Mouse (Mus musculus) testis, adult 2 months (tissue): ENCODE results near the gene Fance.
"Not testable (repeated sequence)": the region's sequence is repeated elsewhere in the genome, so short reads cannot be mapped to it uniquely, and the experiment has no call there.

Experiments
- CTCF ChIP-seq: fragments of 200-500 bp; IDR thresholded peaks from 2 replicates; pipeline ENCODE4 v1.5.1; 2012; ENCODE audit warnings: low read depth, mild to moderate bottlenecking, inconsistent platforms, low read length, moderate library complexity; ENCODE audit not compliant: control insufficient read depth, insufficient read depth, insufficient replicate concordance
- POLR2A ChIP-seq: fragments of 200-500 bp; IDR thresholded peaks from 2 replicates; pipeline ENCODE4 v1.6.1; 2012; ENCODE audit warnings: low read depth, mild to moderate bottlenecking, inconsistent platforms, low read length, moderate library complexity; ENCODE audit not compliant: control insufficient read depth

DNA sequence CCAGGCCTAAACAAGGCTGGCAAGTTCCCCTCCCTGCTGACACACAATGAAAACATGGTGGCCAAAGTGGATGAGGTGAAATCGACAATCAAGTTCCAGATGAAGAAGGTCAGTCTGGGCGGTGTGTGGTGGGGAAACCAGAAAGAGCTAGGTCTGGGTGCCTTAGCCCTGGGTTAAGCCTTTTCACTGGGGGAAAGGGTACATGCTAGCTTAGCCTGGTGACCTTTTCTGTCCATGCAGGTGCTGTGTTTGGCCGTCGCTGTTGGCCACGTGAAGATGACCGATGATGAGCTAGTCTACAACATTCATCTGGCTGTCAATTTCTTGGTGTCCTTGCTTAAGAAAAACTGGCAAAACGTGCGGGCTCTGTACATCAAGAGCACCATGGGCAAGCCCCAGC lies 17.3 kb downstream of the Fance start:
- TF ChIP-seq CTCF, POLR2A: not testable (repeated sequence)
